Mouse (Mus musculus) myocyte (in vitro differentiated cells): ENCODE measurements at regions not wholly inside any gene's neighbourhood (a gene's known extent, or its start where the extent isn't known, plus 50 kb on each side); places are given as distances from the start of the nearest gene placed in this dataset.

Source experiments
- CEBPB ChIP-seq: IDR thresholded peaks from 2 replicates; pipeline ENCODE4 v1.6.1; 2011; ENCODE audit warnings: mild to moderate bottlenecking, moderate library complexity; ENCODE audit not compliant: poor library complexity, insufficient read depth, severe bottlenecking
- USF1 ChIP-seq: IDR thresholded peaks from one replicate; pipeline ENCODE4 v1.6.1; 2011; ENCODE audit warnings: low read depth, mild to moderate bottlenecking, control low read depth, moderate library complexity

DNA sequence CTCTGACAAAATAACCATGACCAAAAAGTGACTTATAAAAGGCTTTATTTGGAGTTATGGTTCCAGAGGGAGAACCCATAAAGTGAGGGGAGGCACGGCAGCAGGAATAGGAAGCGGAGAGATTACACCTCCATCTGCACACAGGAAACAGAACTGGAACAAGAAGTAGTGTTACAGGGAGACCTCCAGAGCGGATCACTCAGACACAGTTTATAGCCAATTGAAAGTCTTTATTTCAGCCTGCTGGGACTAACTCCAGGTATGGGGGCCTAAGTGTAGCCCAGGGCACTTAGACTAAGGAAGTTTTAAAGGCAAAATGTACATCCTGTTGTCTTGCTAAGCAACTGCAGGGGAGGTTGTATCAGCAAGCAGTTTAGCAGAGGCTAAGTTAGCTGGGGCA, 195.1 kb upstream of the Col8a1 start:
- TF ChIP-seq USF1, result no peak
- TF ChIP-seq CEBPB, result no peak
